Mouse (Mus musculus) MEL (cell line): Measurements from ENCODE around the gene Stard10. TPM values are rescaled to one million over a fixed set of nuclear protein-coding genes. Genes with fewer than 3 reads are reported as not detected.

Experiments used
- DNase-seq: peaks from one replicate; pipeline ENCODE4 v3.0.0; 2011; ENCODE audit warnings: low read depth, low spot score
- H3K27ac ChIP-seq: 2 replicates; pipeline ENCODE4 v1.5.1; 2012; ENCODE audit warnings: low read depth, mild to moderate bottlenecking, control low read depth, low read length, moderate library complexity; ENCODE audit not compliant: control insufficient read depth
- H3K27me3 ChIP-seq, 2 experiments: fragments of 150-350 bp in 1 of 2; sonication (generic) in 1 of 2; 2 replicates each; pipeline ENCODE4 v1.6.1; 2012; ENCODE audit warnings: low read length in 2 of 2, mild to moderate bottlenecking in 2 of 2, improper control_type of control experiment in 1 of 2, moderate library complexity in 1 of 2; ENCODE audit not compliant: insufficient read depth in 2 of 2, control insufficient read depth in 1 of 2
- H3K36me3 ChIP-seq, 2 experiments: 2 replicates each; pipeline ENCODE4 v1.6.1; 2012 to 2014; ENCODE audit warnings: low read length in 2 of 2, improper control_type of control experiment in 1 of 2, inconsistent platforms in 1 of 2, mild to moderate bottlenecking in 1 of 2; ENCODE audit not compliant: insufficient read depth in 2 of 2, control insufficient read depth in 1 of 2
- H3K4me1 ChIP-seq, 2 experiments: fragments of 150-350 bp in 1 of 2; sonication (generic) in 1 of 2; 2 replicates each; pipeline ENCODE4 v1.6.1; 2012; ENCODE audit warnings: low read length in 2 of 2, improper control_type of control experiment in 1 of 2, mild to moderate bottlenecking in 1 of 2; ENCODE audit not compliant: insufficient read depth in 2 of 2, control insufficient read depth in 1 of 2
- H3K4me3 ChIP-seq, 2 experiments: fragments of 150-350 bp in 1 of 2; sonication (generic) in 1 of 2; 2 replicates each; pipeline ENCODE4 v1.5.1; 2012; ENCODE audit warnings: low read depth in 2 of 2, low read length in 2 of 2, mild to moderate bottlenecking in 2 of 2, moderate library complexity in 2 of 2, control low read depth in 1 of 2, improper control_type of control experiment in 1 of 2; ENCODE audit not compliant: control insufficient read depth in 1 of 2, insufficient read depth in 1 of 2
- H3K79me2 ChIP-seq: 2 replicates; pipeline ENCODE4 v1.6.1; 2012; ENCODE audit warnings: mild to moderate bottlenecking, low read length, moderate library complexity; ENCODE audit not compliant: control insufficient read depth, poor library complexity, insufficient read depth
- H3K9ac ChIP-seq: 2 replicates; pipeline ENCODE4 v1.6.1; 2012; ENCODE audit warnings: low read depth, mild to moderate bottlenecking, control low read depth, low read length, moderate library complexity; ENCODE audit not compliant: control insufficient read depth, poor library complexity, severe bottlenecking
- H3K9me3 ChIP-seq: fragments of 150-350 bp; sonication (generic); replicated peaks from 2 replicates; pipeline ENCODE4 v1.6.1; 2012; ENCODE audit warnings: mild to moderate bottlenecking, low read length, improper control_type of control experiment, moderate library complexity; ENCODE audit not compliant: insufficient read depth
- CHD1 ChIP-seq: IDR thresholded peaks from 2 replicates; pipeline ENCODE4 v1.6.1; 2012; ENCODE audit warnings: low read depth, mild to moderate bottlenecking, inconsistent platforms, low read length, improper control_type of control experiment
- CHD2 ChIP-seq: IDR thresholded peaks from 2 replicates; pipeline ENCODE4 v1.6.1; 2011; ENCODE audit warnings: low read length, improper control_type of control experiment
- CTCF ChIP-seq, 3 experiments: IDR thresholded peaks in 2 of 3; conservative IDR thresholded peaks in 1 of 3; 2 replicates each; pipeline ENCODE4 v1.5.1; 2011 to 2012; ENCODE audit warnings: low read length in 3 of 3, low read depth in 2 of 3, mild to moderate bottlenecking in 2 of 3, improper control_type of control experiment in 1 of 3, inconsistent platforms in 1 of 3, mixed read lengths in 1 of 3, moderate library complexity in 1 of 3; ENCODE audit not compliant: control insufficient read depth in 1 of 3, insufficient read depth in 1 of 3, poor library complexity in 1 of 3, severe bottlenecking in 1 of 3
- GABPA ChIP-seq: IDR thresholded peaks from 2 replicates; pipeline ENCODE4 v1.6.1; 2012; ENCODE audit warnings: low read depth, mild to moderate bottlenecking, inconsistent platforms, low read length, improper control_type of control experiment, moderate library complexity
- GATA1 ChIP-seq: IDR thresholded peaks from 2 replicates; pipeline ENCODE4 v1.6.1; 2011; ENCODE audit warnings: low read depth, low read length, improper control_type of control experiment
- KAT2A ChIP-seq: conservative IDR thresholded peaks from 2 replicates; pipeline ENCODE4 v1.6.1; 2012; ENCODE audit warnings: low read depth, low read length, improper control_type of control experiment, inconsistent platforms
- MAX ChIP-seq: IDR thresholded peaks from 2 replicates; pipeline ENCODE4 v1.6.1; 2011; ENCODE audit warnings: low read length, improper control_type of control experiment
- MAZ ChIP-seq: IDR thresholded peaks from 2 replicates; pipeline ENCODE4 v1.6.1; 2012; ENCODE audit warnings: low read depth, mild to moderate bottlenecking, inconsistent platforms, low read length, improper control_type of control experiment
- MEF2A ChIP-seq: IDR thresholded peaks from 2 replicates; pipeline ENCODE4 v1.6.1; 2014; ENCODE audit warnings: low read depth, mild to moderate bottlenecking, inconsistent platforms, low read length, improper control_type of control experiment; ENCODE audit not compliant: poor library complexity, insufficient replicate concordance, severe bottlenecking; ENCODE audit errors: extremely low read depth
- MXI1 ChIP-seq: IDR thresholded peaks from 2 replicates; pipeline ENCODE4 v1.6.1; 2011; ENCODE audit warnings: mild to moderate bottlenecking, low read depth, low read length, improper control_type of control experiment
- NRF1 ChIP-seq: IDR thresholded peaks from 2 replicates; pipeline ENCODE4 v1.6.1; 2014; ENCODE audit warnings: low read depth, mild to moderate bottlenecking, inconsistent platforms, low read length, improper control_type of control experiment, moderate library complexity; ENCODE audit not compliant: poor library complexity, insufficient read depth, severe bottlenecking
- POLR2A ChIP-seq, 2 experiments: IDR thresholded peaks; 2 replicates each; pipeline ENCODE4 v1.6.1; 2011 to 2012; ENCODE audit warnings: low read length in 2 of 2, mild to moderate bottlenecking in 2 of 2, control low read depth in 1 of 2, improper control_type of control experiment in 1 of 2, low read depth in 1 of 2, moderate library complexity in 1 of 2; ENCODE audit not compliant: control insufficient read depth in 1 of 2, insufficient read depth in 1 of 2, poor library complexity in 1 of 2
- RAD21 ChIP-seq: IDR thresholded peaks from 2 replicates; pipeline ENCODE4 v1.6.1; 2011; ENCODE audit warnings: mild to moderate bottlenecking, low read depth, low read length, improper control_type of control experiment
- SMC3 ChIP-seq: IDR thresholded peaks from 2 replicates; pipeline ENCODE4 v1.6.1; 2011; ENCODE audit warnings: low read depth, low read length, improper control_type of control experiment
- TAL1 ChIP-seq: IDR thresholded peaks from 2 replicates; pipeline ENCODE4 v1.6.1; 2012; ENCODE audit warnings: mild to moderate bottlenecking, inconsistent platforms, low read length, moderate library complexity, mixed read lengths
- TBP ChIP-seq: IDR thresholded peaks from 2 replicates; pipeline ENCODE4 v1.8.0; 2011; ENCODE audit warnings: low read depth, low read length, improper control_type of control experiment
- UBTF ChIP-seq: IDR thresholded peaks from 2 replicates; pipeline ENCODE4 v1.6.1; 2012; ENCODE audit warnings: low read depth, mild to moderate bottlenecking, inconsistent platforms, low read length, improper control_type of control experiment, moderate library complexity, borderline replicate concordance; ENCODE audit not compliant: insufficient read depth
- USF1 ChIP-seq: IDR thresholded peaks from 2 replicates; pipeline ENCODE4 v1.6.1; 2014; ENCODE audit warnings: low read depth, mild to moderate bottlenecking, inconsistent platforms, low read length, improper control_type of control experiment, moderate library complexity
- USF2 ChIP-seq, 2 experiments: IDR thresholded peaks; 2 replicates each; pipeline ENCODE4 v1.6.1; 2011 to 2012; ENCODE audit warnings: improper control_type of control experiment in 2 of 2, low read length in 2 of 2, borderline replicate concordance in 1 of 2, inconsistent platforms in 1 of 2, low read depth in 1 of 2, mild to moderate bottlenecking in 1 of 2; ENCODE audit not compliant: insufficient read depth in 1 of 2
- ZC3H11A ChIP-seq: IDR thresholded peaks from 2 replicates; pipeline ENCODE4 v1.6.1; 2012; ENCODE audit warnings: low read depth, mild to moderate bottlenecking, inconsistent platforms, low read length, improper control_type of control experiment
- ZKSCAN1 ChIP-seq: IDR thresholded peaks from 2 replicates; pipeline ENCODE4 v1.6.1; 2012; ENCODE audit warnings: low read depth, mild to moderate bottlenecking, inconsistent platforms, low read length, improper control_type of control experiment, moderate library complexity
- ZNF384 ChIP-seq: IDR thresholded peaks from 2 replicates; pipeline ENCODE4 v1.6.1; 2012; ENCODE audit warnings: low read depth, mild to moderate bottlenecking, inconsistent platforms, low read length, improper control_type of control experiment
- polyA plus RNA-seq, 2 experiments: library from polyadenylated mRNA; stranded (reverse) in 1 of 2; unstranded in 1 of 2; fragments of >175 nt in 1 of 2; fragments of >200 nt in 1 of 2; gene quantifications; 2 replicates each; pipeline versions ENCODE4 v1.2.1 to v1.2.4; 2012; ENCODE audit warnings: low replicate concordance in 2 of 2, low read depth in 1 of 2; ENCODE audit not compliant: insufficient read length in 2 of 2, insufficient read depth in 1 of 2, missing spikeins in 1 of 2
- total RNA-seq: library from RNA; depleted of rRNA; stranded (reverse); fragments of 300-350 nt; gene quantifications from 2 replicates; pipeline ENCODE4 v1.2.3, GENCODE M21; 2012

Stard10 gene
- total and polyA plus RNA-seq, 3 experiments = 9.3 to 17.9 TPM; not detected in 1

DNA sequence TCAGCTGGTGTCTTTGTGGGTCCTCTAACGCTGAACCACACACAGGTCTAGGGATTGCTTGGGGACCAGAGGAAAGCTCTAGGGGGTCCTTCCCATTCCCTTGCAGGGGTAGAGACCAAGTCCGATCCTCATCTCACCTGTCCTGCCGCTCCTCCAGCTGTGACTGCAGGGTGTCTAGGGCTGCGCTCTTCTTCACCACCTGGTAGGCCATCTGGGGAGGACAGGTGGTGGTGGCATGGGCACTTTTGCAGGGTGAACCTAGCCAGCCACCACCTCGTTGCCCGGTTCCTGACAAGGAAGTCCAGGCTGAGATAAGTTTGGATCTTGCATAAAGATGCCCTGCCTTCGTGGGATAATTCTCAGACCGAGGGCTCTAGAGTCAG lies 19.9 kb upstream of the Stard10 start:
- no peaks in the 10 kb centered on the region for H3K27me3 ChIP-seq
- H3K36me3 ChIP-seq = no peaks in the 10 kb centered on the region; a peak in 1 of 4 replicates
- DNase-seq = no peak
- H3K9ac ChIP-seq = no peak overlapping the region
- H3K79me2 ChIP-seq = no peaks in the 10 kb centered on the region; the same call in 1 of the 2 replicates
- H3K4me3 ChIP-seq = no peak overlapping the region
- TF ChIP-seq USF2 (IDR thresholded peaks at IDR 0.05; ENCODE audit: borderline replicate concordance in 1 of 2, insufficient read depth in 1 of 2, low read depth in 1 of 2, low read length in 2 of 2) (no peak), MAX (no peak), RAD21 (no peak), MAZ (no peak), GABPA (no peak), TAL1 (no peak), ZKSCAN1 (no peak), SMC3 (no peak), NRF1 (no peak), ZNF384 (no peak), ZC3H11A (no peak), KAT2A (no peak), GATA1 (no peak), USF1 (no peak), UBTF (no peak), MXI1 (no peak), MEF2A (no peak), CHD2 (no peak), TBP (no peak), CHD1 (no peak)
- TF ChIP-seq, all 39 proteins: peak for 0
- Histone ChIP-seq H3K9me3 (no peaks in the 10 kb centered on the region), H3K4me1 (peaks cover 0 to 5% of the 10 kb centered on the region in 2 experiments; a peak in 1 of 4 replicates), H3K27ac (no peak overlapping the region)

GRCm38 (mm10) chr7:101298375-101298774 lies 18.5 kb upstream of the Stard10 start:
- TF ChIP-seq ZC3H11A = no peak
- no peak for TF ChIP-seq POLR2A (IDR thresholded peaks at IDR 0.05; ENCODE audit: control insufficient read depth in 1 of 2, insufficient read depth in 1 of 2, low read depth in 1 of 2, low read length in 2 of 2, poor library complexity in 1 of 2)
- TF ChIP-seq CTCF (IDR thresholded peaks at IDR 0.05 in 2 of 3, conservative IDR thresholded peaks at IDR 0.05 in 1 of 3; ENCODE audit: control insufficient read depth in 1 of 3, insufficient read depth in 1 of 3, low read depth in 2 of 3, low read length in 3 of 3, poor library complexity in 1 of 3, severe bottlenecking in 1 of 3) = no peak
- Histone ChIP-seq H3K9ac (no peak overlapping the region), H3K9me3 (no peaks in the 10 kb centered on the region), H3K4me1 (peaks cover 0 to 11% of the 10 kb centered on the region in 2 experiments; a peak in 1 of 4 replicates), H3K36me3 (no peaks in the 10 kb centered on the region; a peak in 2 of 4 replicates), H3K27ac (no peak overlapping the region), H3K27me3 (no peaks in the 10 kb centered on the region), H3K79me2 (no peaks in the 10 kb centered on the region; the same call in 1 of the 2 replicates), H3K4me3 (no peak overlapping the region)
- no peak for DNase-seq
